Mouse (Mus musculus) forebrain, embryonic 13.5 days (tissue): ENCODE data around the gene Tchh. TPM values are rescaled to one million over a fixed set of nuclear protein-coding genes. Genes with fewer than 3 reads are reported as not detected.

Experiments used
- microRNA-seq: library from miRNA; unstranded; fragments of <30 nt; microRNA quantifications from one replicate; pipeline ENCODE4, GENCODE M21; 2016
- polyA plus RNA-seq: library from polyadenylated mRNA; unstranded; fragments of >200 nt; fragmentation: Nextera tagmentation; extraction: Ambion mirVana; gene quantifications from 2 replicates; pipeline ENCODE4 v1.2.1, GENCODE M21; 2015

Gene Tchh
- polyA plus RNA-seq, 1 experiment from 2014 or later, result 0.37 TPM

Small RNAs within 50 kb of the gene (microRNA-seq; reads per million reads assigned to microRNA genes)
- not detected for gene Gm22752

Other genes with a start within 250 kb of the Tchh start
- not detected in 2 replicates for gene Flg2, start 245.1 kb upstream of the Tchh start, polyA plus RNA-seq
- not detected in 2 replicates for gene Flg, start 168.8 kb upstream of the Tchh start, polyA plus RNA-seq
- gene Hrnr, start 122.6 kb upstream of the Tchh start, polyA plus RNA-seq, result not detected in 2 replicates
- gene Rptn, start 48.6 kb upstream of the Tchh start, polyA plus RNA-seq, result not detected in 2 replicates
- gene Tchhl1, start 26.4 kb downstream of the Tchh start, polyA plus RNA-seq, result not detected in 2 replicates
- gene S100a11, start 78.2 kb downstream of the Tchh start, polyA plus RNA-seq, result 117 and 133 TPM in 2 replicates
- gene S100a10, start 112.8 kb downstream of the Tchh start, polyA plus RNA-seq, result 69.1 and 89.9 TPM in 2 replicates
- gene Tdpoz2, start 210.4 kb downstream of the Tchh start, polyA plus RNA-seq, result not detected in 2 replicates
- gene Tdpoz1, start 234.0 kb downstream of the Tchh start, polyA plus RNA-seq, result not detected in 2 replicates